Mouse (Mus musculus) forebrain, embryonic 14.5 days (tissue): Measurements from ENCODE around the gene Pecam1. TPM values are rescaled to one million over a fixed set of nuclear protein-coding genes. Genes with fewer than 3 reads are reported as not detected.

Experiments used
- ATAC-seq: fragments of 200-750 bp; cut with Nextera tagmentation; 2 replicates; pipeline ENCODE4 v1.8.0; 2017; ENCODE audit warnings: mild to moderate bottlenecking, moderate library complexity
- DNase-seq: peaks from one replicate; pipeline ENCODE4 v3.0.0-alpha.2; 2015; ENCODE audit warnings: low spot score
- H3K27ac ChIP-seq: fragments of 300-500 bp; sonication (generic); 2 replicates; pipeline ENCODE4 v1.5.1; 2014; ENCODE audit warnings: low read depth, mild to moderate bottlenecking, control low read depth, low read length, moderate library complexity
- H3K27me3 ChIP-seq: fragments of 300-500 bp; sonication (generic); replicated peaks from 2 replicates; pipeline ENCODE4 v1.6.1; 2014; ENCODE audit warnings: low read length, control low read depth, mixed read lengths; ENCODE audit not compliant: control insufficient read depth, insufficient read depth
- H3K36me3 ChIP-seq: fragments of 300-500 bp; sonication (generic); 2 replicates; pipeline ENCODE4 v1.6.1; 2014; ENCODE audit warnings: low read length, control low read depth; ENCODE audit not compliant: control insufficient read depth, insufficient read depth
- H3K4me1 ChIP-seq: fragments of 300-500 bp; sonication (generic); 2 replicates; pipeline ENCODE4 v1.6.1; 2014; ENCODE audit warnings: antibody characterized with exemption, low read length, control low read depth; ENCODE audit not compliant: control insufficient read depth, insufficient read depth
- H3K4me2 ChIP-seq: fragments of 300-500 bp; sonication (generic); 2 replicates; pipeline ENCODE4 v1.6.1; 2014; ENCODE audit warnings: mild to moderate bottlenecking, control low read depth, low read length
- H3K4me3 ChIP-seq: fragments of 300-500 bp; sonication (generic); 2 replicates; pipeline ENCODE4 v1.5.1; 2014; ENCODE audit warnings: low read depth, low read length, control low read depth
- H3K9ac ChIP-seq: fragments of 300-500 bp; sonication (generic); 2 replicates; pipeline ENCODE4 v1.6.1; 2014; ENCODE audit warnings: mild to moderate bottlenecking, low read length, control low read depth, moderate library complexity
- H3K9me3 ChIP-seq: fragments of 300-500 bp; sonication (generic); replicated peaks from 2 replicates; pipeline ENCODE4 v1.6.1; 2016; ENCODE audit warnings: low read length, control low read depth, mixed read lengths; ENCODE audit not compliant: control insufficient read depth
- WGBS: fragments of 180-500 bp; shearing (Covaris S2); extraction: QIAGEN DNeasy Blood & Tissue Kit; methylation state at CpG from one replicate; pipeline ENCODE4 v1.1.7; 2014; 5-methylcytosine and 5-hydroxymethylcytosine counted together
- polyA plus RNA-seq: library from polyadenylated mRNA; unstranded; fragments of >200 nt; fragmentation: Nextera tagmentation; extraction: Ambion mirVana; gene quantifications from 2 replicates; pipeline ENCODE4 v1.2.1, GENCODE M21; 2014

Gene Pecam1
- polyA plus RNA-seq, 1 experiment from 2014 or later, result 16.8 TPM

DNA sequence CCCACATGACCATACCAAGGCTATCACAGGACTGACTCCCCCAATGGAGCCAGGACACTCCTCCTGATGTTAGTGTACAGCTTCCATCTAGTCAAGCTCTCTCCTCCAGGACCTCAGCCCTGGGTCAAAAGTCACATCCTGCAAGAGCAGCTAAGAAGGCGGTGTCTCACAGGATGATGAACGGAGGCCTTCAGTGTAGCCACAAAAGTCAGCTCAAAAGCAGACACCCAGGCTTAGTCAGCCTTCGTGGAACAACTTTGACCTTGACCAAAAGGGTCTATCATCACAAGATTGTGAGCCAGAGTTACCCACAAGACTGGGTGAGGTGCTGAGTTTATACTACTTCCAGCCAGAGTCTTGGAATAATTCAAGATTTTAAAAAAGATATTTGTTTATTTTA, 42.6 kb downstream of the Pecam1 start:
- Histone ChIP-seq H3K4me3 (no peak overlapping the region), H3K4me2 (no peak overlapping the region), H3K9me3 (no peaks in the 10 kb centered on the region), H3K9ac (no peak overlapping the region), H3K27ac (no peak overlapping the region), H3K4me1 (no peaks in the 10 kb centered on the region), H3K36me3 (no peaks in the 10 kb centered on the region), H3K27me3 (no peaks in the 10 kb centered on the region)
- ATAC-seq (no peak), DNase-seq (no peak)
- 91% methylated on average over 3 of the region's 3 CpGs for WGBS

DNA sequence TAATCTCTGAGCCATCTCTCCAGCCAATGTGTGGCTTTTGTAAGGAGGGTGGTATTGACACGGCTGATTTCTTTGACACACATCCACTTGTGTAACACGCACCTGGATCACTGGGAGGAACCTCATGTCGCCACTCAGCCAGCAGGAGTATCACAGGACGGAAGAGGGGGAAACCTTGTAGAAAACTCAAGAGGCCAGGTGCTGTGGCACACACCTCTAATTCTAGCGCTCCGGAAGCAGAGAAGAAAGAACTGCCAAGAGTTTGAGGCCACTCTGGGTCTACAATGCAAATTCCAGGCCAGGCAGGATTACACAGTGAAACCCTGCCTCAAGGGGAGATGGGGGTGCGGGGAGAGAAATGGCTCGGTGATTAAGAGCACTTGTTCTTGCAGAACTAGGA, 43.3 kb downstream of the Pecam1 start:
- no peaks in the 10 kb centered on the region for H3K36me3 ChIP-seq
- 78% methylated on average over 8 of the region's 8 CpGs for WGBS
- DNase-seq (no peak), ATAC-seq (no peak)
- no peak overlapping the region for H3K9ac ChIP-seq
- H3K4me2 ChIP-seq, result no peak overlapping the region
- no peaks in the 10 kb centered on the region for H3K9me3 ChIP-seq
- no peaks in the 10 kb centered on the region for H3K4me1 ChIP-seq
- no peak overlapping the region for H3K27ac ChIP-seq
- no peaks in the 10 kb centered on the region for H3K27me3 ChIP-seq
- H3K4me3 ChIP-seq, result no peak overlapping the region

DNA sequence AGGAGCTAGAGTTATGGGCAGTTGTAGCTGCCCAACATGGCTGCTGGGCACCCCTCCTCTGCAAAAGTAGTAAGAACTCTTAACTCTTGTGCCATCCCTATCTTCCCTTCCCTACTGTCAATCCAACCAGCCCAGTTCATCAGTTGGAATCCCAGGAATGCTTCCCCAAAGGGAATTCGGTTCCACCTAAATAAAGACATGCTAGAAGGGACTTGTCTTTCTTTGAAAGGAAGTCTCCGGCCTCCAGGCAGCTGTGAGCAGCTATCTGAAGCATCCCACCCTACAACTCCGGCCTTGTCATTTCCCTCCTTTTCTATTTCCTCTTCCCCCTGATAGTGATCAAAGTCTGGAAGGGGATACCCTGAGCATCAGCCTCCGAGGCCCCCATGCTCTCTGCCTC, 44.2 kb downstream of the Pecam1 start:
- WGBS, result 53% methylated on average over 4 of the region's 4 CpGs

DNA sequence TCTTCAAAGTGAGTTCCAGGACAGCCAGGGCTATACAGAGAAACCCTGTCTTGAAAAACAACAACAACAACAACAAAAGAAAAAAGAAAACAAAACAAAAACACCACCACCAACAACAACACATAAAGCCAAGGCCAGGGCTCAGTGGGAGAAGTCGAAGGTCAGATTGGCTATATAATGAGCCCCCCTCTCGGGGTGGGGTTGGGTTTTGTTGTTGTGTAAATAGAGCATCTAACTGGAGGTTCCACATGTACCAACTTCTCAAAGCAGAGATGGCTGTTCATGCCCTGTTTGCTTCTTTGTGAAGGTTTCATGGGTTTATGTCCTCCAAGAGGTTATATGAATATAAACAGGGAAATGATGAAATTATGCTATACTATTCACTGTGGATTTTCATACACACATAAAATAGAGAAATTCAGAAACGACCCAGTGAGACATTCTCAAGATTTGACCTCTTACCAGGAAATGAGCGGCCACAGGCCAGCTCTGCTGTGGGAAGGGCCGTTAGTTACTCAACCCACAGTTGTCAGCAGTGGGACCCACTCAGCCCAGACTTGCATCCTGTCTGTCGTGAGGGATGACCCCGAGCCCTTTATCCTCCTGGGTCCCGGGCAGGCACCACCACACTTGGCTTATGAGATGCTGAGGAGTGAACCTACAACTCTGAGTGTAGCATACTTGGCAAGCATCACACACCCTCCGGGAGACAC, 45.9 kb downstream of the Pecam1 start:
- H3K4me3 ChIP-seq, result no peak overlapping the region
- no peaks in the 10 kb centered on the region for H3K9me3 ChIP-seq
- ATAC-seq (no peak), DNase-seq (no peak)
- no peaks in the 10 kb centered on the region for H3K27me3 ChIP-seq
- H3K36me3 ChIP-seq, result no peaks in the 10 kb centered on the region
- no peaks in the 10 kb centered on the region for H3K4me1 ChIP-seq
- 83% methylated on average over 9 of the region's 9 CpGs for WGBS
- no peak overlapping the region for H3K9ac ChIP-seq
- H3K4me2 ChIP-seq, result no peak overlapping the region
- no peak overlapping the region for H3K27ac ChIP-seq

More for the DNA sequence above, 44.2 kb downstream of the Pecam1 start:
- no peaks in the 10 kb centered on the region for H3K36me3 ChIP-seq
- H3K4me1 ChIP-seq, result no peaks in the 10 kb centered on the region
- no peaks in the 10 kb centered on the region for H3K27me3 ChIP-seq
- H3K27ac ChIP-seq, result no peak overlapping the region
- H3K9ac ChIP-seq, result no peak overlapping the region
- no peaks in the 10 kb centered on the region for H3K9me3 ChIP-seq
- DNase-seq (no peak), ATAC-seq (no peak)
- H3K4me3 ChIP-seq, result no peak overlapping the region
- H3K4me2 ChIP-seq, result no peak overlapping the region

DNA sequence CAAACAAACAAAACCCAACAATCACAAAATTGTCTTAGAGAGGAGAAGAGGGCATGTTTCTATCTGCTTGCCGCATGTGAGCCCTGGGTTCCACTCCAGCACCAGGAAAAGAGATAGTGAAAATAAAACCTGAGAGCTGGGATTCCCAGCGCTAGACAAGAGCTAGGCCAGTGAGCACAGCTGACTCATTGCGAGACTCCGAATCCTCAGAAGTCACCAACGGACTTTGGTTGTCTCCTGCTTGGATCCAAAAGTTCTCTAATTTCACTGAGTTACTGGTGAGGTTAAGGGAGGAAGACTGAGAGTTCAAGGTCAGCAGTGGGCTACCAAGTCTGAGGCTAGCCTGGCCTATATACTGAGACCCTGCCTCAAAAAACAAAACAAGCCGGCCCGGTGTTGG, 46.5 kb downstream of the Pecam1 start:
- WGBS, result 94% methylated on average over 7 of the region's 7 CpGs
- Histone ChIP-seq H3K4me3 (no peak overlapping the region), H3K9ac (no peak overlapping the region), H3K4me2 (no peak overlapping the region), H3K9me3 (no peaks in the 10 kb centered on the region), H3K27me3 (no peaks in the 10 kb centered on the region), H3K36me3 (no peaks in the 10 kb centered on the region), H3K4me1 (no peaks in the 10 kb centered on the region), H3K27ac (no peak overlapping the region)
- DNase-seq (no peak), ATAC-seq (no peak)

DNA sequence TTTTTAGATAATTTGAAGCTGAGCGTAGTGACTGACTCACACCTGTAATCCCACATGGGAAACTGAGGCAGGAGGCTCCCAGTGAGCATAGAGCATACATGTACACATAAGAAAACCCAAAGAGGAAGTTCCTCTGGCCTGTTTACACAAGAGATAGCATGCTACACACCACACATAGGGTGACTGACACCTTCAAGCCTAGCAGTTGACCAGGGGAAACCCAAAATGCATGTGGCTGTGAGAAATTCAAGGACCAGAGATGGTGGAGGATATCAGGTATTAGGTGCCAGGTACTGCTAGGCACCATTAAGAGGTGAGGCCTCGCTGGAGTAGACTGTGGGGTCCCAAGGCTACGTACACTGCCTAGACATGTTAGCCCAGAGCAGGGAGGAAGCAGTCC, 47.8 kb downstream of the Pecam1 start:
- Histone ChIP-seq H3K4me3 (no peak overlapping the region), H3K9ac (no peak overlapping the region), H3K27me3 (no peaks in the 10 kb centered on the region), H3K4me1 (no peaks in the 10 kb centered on the region), H3K27ac (no peak overlapping the region), H3K4me2 (no peak overlapping the region), H3K9me3 (no peaks in the 10 kb centered on the region), H3K36me3 (no peaks in the 10 kb centered on the region)
- DNase-seq (no peak), ATAC-seq (no peak)
- 84% methylated on average over 3 of the region's 3 CpGs for WGBS

DNA sequence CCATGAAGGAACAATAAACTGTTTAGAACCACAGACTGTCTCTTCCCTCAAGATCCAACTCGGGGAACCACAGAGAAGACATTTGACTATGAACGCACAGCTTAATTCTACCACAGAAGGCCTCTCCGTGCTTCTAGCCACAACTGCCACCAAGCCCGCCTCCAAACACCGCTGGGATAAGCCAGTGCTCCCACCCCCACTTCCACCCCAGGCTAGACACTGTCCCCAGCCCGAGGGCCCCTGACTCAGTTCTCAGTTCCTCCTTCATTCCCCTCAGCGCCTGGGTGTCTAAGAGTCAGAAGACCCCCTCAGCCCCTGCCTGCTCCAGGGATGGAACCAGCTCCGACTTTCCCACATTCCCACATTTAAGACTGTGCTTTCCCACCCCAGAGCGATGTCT, 48.8 kb downstream of the Pecam1 start:
- no peaks in the 10 kb centered on the region for H3K9me3 ChIP-seq
- whole genome bisulfite sequencing, result 76% methylated on average over 9 of the region's 9 CpGs
- no peak for DNase-seq
- no peak for ATAC-seq
- H3K4me1 ChIP-seq, result no peaks in the 10 kb centered on the region
- no peak overlapping the region for H3K4me3 ChIP-seq
- H3K4me2 ChIP-seq, result no peak overlapping the region
- H3K36me3 ChIP-seq, result no peaks in the 10 kb centered on the region
- no peak overlapping the region for H3K27ac ChIP-seq
- no peaks in the 10 kb centered on the region for H3K27me3 ChIP-seq
- no peak overlapping the region for H3K9ac ChIP-seq

DNA sequence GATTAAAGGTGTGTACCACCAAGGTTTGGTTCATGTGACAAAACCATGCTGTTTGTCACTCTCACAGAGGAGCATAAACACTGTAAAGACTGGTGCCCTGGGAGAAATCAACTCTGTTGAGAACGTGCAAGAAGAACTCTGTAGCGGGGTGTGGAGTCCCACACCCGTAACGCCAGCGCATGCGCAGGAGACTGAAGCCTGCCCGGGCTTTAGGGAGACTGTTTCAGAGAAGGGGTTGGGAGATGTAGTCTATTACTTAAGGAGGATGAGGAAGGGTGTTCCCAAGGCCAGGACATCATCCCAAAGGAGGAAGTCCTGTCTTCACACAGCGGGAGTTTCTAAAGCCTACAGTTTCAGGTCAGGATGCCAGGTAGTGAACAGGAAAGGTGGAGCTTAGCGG, 51.3 kb downstream of the Pecam1 start:
- DNase-seq, result no peak
- no peaks in the 10 kb centered on the region for H3K9me3 ChIP-seq
- H3K36me3 ChIP-seq, result no peaks in the 10 kb centered on the region
- 96% methylated on average over 9 of the region's 9 CpGs for WGBS
- no peak overlapping the region for H3K9ac ChIP-seq
- H3K4me3 ChIP-seq, result no peak overlapping the region
- H3K4me2 ChIP-seq, result no peak overlapping the region
- H3K27ac ChIP-seq, result no peak overlapping the region
- H3K4me1 ChIP-seq, result no peaks in the 10 kb centered on the region
- no peak for ATAC-seq
- no peaks in the 10 kb centered on the region for H3K27me3 ChIP-seq

DNA sequence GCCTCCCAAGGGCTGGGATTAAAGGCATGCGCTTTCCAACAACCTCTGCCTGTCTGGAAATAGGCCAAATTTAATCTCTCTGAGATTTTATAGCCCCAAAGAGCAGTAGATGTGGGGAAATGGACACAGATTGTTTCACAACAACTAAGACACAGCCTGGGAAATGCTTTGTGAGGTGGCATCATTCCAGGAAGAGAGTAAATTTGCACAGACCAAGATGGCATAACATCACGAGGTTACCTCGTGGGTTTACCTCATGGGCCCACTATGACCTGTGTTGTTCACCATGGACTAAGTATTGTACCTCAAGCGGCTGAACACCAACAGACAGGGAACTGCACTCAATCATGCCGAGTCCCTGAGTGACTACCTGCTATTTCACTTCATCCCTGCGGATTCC, 52.1 kb downstream of the Pecam1 start:
- no peak for ATAC-seq

More for the DNA sequence above, 52.1 kb downstream of the Pecam1 start:
- no peak overlapping the region for H3K4me3 ChIP-seq
- no peaks in the 10 kb centered on the region for H3K36me3 ChIP-seq
- no peak overlapping the region for H3K9ac ChIP-seq
- H3K4me1 ChIP-seq, result no peaks in the 10 kb centered on the region
- no peak overlapping the region for H3K27ac ChIP-seq
- 93% methylated on average over 6 of the region's 6 CpGs for WGBS
- no peak for DNase-seq
- no peaks in the 10 kb centered on the region for H3K27me3 ChIP-seq
- no peaks in the 10 kb centered on the region for H3K9me3 ChIP-seq
- H3K4me2 ChIP-seq, result no peak overlapping the region
